Mouse (Mus musculus) bone marrow macrophage, adult 2 months (primary cell): ENCODE results near the gene Myo16.

ENCODE experiments used
- CTCF ChIP-seq: IDR thresholded peaks from 2 replicates; pipeline ENCODE4 v1.5.1; 2012; ENCODE audit warnings: low read depth, mild to moderate bottlenecking, low read length, moderate library complexity
- POLR2A ChIP-seq: IDR thresholded peaks from 2 replicates; pipeline ENCODE4 v1.6.1; 2012; ENCODE audit warnings: mild to moderate bottlenecking, low read depth, low read length, borderline replicate concordance

DNA sequence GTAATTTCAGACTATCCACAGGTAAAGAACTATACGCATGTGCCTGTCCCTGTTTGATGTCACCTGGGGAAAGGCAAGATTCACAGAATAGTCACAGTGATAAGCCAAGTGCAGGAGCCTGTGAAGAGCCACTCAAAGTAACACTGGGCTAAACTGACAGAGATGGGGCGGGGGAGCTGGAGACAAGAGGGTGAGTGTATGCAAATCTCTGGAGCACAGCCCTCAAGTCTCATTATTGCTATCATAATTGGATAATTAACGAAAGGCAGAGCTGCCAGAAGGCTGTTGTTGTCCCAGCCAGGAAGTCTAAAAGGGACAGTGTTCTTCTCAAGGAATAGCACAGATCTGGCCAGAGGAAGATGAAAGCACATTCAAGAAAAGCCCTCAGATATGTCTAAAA lies 490.8 kb downstream of the Myo16 start:
- TF ChIP-seq CTCF, result no peak
- TF ChIP-seq POLR2A, result no peak
